Mouse (Mus musculus): ENCODE data around the gene Akap13. TPM values are rescaled to one million over a fixed set of nuclear protein-coding genes. Genes with fewer than 3 reads are reported as not detected.
"Not testable (repeated sequence)": the region's sequence is repeated elsewhere in the genome, so short reads cannot be mapped to it uniquely, and the experiment has no call there.

Akap13 gene
- polyA plus RNA-seq, 1 experiment from 2014 or later, result 17.4 TPM

DNA sequence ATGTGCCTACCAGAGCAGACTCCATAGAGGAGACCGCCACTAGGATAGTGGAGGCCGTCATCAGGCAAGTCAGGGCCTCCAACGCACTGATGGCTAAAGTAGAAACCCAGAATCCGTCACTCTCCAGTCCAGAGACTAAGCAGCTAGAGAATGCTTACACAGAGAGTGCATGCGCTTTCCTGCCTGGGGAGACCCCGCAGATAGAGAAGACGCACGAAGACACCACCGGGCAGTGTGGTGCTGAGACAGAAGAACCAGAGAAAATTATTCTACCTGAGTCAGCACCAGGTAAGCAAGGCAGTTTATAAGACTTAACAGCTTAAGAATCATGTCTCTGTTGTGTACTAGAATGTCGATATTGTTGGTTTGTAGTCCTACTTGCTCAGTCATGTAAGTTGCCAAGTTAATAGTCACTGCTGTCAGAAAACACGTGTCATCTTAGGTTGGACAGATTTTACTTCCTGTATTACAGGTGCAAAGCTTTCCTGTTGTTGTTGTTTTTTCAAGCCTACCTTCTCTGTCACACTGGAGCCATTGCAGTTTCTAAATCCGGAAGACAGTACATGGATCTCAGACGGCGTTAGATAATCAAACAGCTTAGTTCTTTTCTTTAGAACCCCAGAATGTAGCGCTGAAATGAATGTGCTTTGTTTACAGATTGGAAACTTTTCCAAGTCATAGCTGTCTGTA lies 156.1 kb downstream of the Akap13 start:
- peaks cover 3% of the 10 kb centered on the region; the same call in 1 of the 2 replicates for H3K4me1 ChIP-seq (replicated peaks; ENCODE audit: control insufficient read depth, insufficient read depth, low read length)
- 0 out of 2 replicates have a peak overlapping the region, but pooled peaks have one; percentile 18 for H3K4me3 ChIP-seq (ENCODE audit: low read depth, low read length)
- peaks cover 24% of the 10 kb centered on the region for H3K36me3 ChIP-seq (ENCODE audit: control insufficient read depth, insufficient read depth)
- TF ChIP-seq CTCF (IDR thresholded peaks at IDR 0.05; ENCODE audit: low read depth), result no peak
- peak overlapping the region; percentile 41 for H3K27ac ChIP-seq (ENCODE audit: low read depth, low read length)
- 74% methylated on average over 15 of the region's 15 CpGs for whole genome bisulfite sequencing
- no peaks in the 10 kb centered on the region for H3K9me3 ChIP-seq (ENCODE audit: control insufficient read depth)
- H3K4me2 ChIP-seq (replicated peaks; ENCODE audit: low read depth), result peak overlapping the region; percentile 25
- no peaks in the 10 kb centered on the region for H3K27me3 ChIP-seq (replicated peaks; ENCODE audit: control insufficient read depth, insufficient read depth, low read length)
- no peak overlapping the region for H3K9ac ChIP-seq (ENCODE audit: low read depth, low read length)
- no peak for ATAC-seq

DNA sequence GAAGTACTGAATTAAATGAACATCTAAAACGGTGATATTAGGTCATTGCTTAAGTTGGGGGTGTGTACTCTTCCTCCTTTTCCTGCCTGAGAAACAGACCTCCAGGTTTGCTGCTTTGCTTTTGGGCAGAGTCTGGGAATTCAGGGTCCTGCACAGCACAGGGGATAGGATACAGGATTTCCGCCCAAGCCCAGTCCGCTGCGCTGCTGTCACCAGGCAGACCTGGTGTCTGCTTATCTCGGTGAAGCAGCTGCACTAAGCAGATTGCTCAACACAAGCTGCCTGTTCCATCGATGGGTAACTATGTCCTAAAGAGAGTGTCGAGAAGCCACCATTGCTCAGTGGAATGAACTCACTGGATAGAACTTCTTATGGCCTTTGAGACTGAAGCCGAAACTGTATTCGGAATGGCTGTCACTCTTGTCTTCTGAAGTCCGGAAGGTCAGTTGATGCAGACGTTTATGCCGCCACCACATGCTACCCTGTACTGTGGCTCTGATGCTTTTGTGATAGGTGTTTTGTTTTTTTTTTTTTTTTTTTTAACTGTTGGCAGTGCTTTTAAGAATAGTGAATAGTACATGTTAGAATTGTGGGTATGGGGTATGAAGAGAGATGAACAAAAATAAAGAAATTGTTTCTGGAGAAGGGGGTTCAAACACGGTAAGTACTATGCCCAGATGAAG lies 156.8 kb downstream of the Akap13 start:
- no peaks in the 10 kb centered on the region for H3K27me3 ChIP-seq (replicated peaks; ENCODE audit: control insufficient read depth, insufficient read depth, low read length)
- H3K9ac ChIP-seq (ENCODE audit: low read depth, low read length), result no peak overlapping the region
- 0 out of 2 replicates have a peak, but pooled peaks have one; percentile 28 for ATAC-seq
- no peak for TF ChIP-seq CTCF (IDR thresholded peaks at IDR 0.05; ENCODE audit: low read depth)
- peaks cover 3% of the 10 kb centered on the region; the same call in 1 of the 2 replicates for H3K4me1 ChIP-seq (replicated peaks; ENCODE audit: control insufficient read depth, insufficient read depth, low read length)
- 0 out of 2 replicates have a peak overlapping the region, but pooled peaks have one; percentile 18 for H3K4me3 ChIP-seq (ENCODE audit: low read depth, low read length)
- no peaks in the 10 kb centered on the region for H3K9me3 ChIP-seq (ENCODE audit: control insufficient read depth)
- H3K27ac ChIP-seq (ENCODE audit: low read depth, low read length), result peak overlapping the region; percentile 28; the same call in 1 of the 2 replicates
- peaks cover 24% of the 10 kb centered on the region for H3K36me3 ChIP-seq (ENCODE audit: control insufficient read depth, insufficient read depth)
- H3K4me2 ChIP-seq (replicated peaks; ENCODE audit: low read depth), result peak overlapping the region; percentile 25
- WGBS, result 54% methylated on average over 13 of the region's 13 CpGs

DNA sequence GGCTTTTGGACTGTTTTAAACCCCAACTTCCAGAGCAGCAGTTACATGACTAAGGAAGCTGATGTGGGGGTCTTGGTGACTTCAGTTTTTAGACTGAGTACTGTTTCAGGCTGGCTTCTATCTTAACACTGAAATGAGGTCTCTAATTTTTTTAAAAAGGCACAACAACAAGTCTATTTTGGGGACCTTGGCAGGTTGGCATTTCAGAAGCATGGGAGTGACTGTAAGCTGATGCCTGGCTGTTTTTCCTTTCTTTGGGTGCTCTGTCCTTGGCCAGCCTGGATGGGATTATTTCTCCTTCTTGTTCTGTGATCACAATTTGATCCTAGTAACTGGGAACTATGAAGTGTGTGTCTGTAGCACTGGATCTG lies 157.3 kb downstream of the Akap13 start:
- Histone ChIP-seq H3K4me2 (replicated peaks; ENCODE audit: low read depth) (no peak overlapping the region), H3K9ac (ENCODE audit: low read depth, low read length) (no peak overlapping the region; the same call in 1 of the 2 replicates), H3K27ac (ENCODE audit: low read depth, low read length) (no peak overlapping the region), H3K4me1 (replicated peaks; ENCODE audit: control insufficient read depth, insufficient read depth, low read length) (peaks cover 3% of the 10 kb centered on the region; the same call in 1 of the 2 replicates), H3K36me3 (ENCODE audit: control insufficient read depth, insufficient read depth) (peaks cover 24% of the 10 kb centered on the region), H3K9me3 (ENCODE audit: control insufficient read depth) (no peaks in the 10 kb centered on the region), H3K4me3 (ENCODE audit: low read depth, low read length) (no peak overlapping the region), H3K27me3 (replicated peaks; ENCODE audit: control insufficient read depth, insufficient read depth, low read length) (no peaks in the 10 kb centered on the region)
- no peak for ATAC-seq
- TF ChIP-seq CTCF (IDR thresholded peaks at IDR 0.05; ENCODE audit: low read depth), result no peak

DNA sequence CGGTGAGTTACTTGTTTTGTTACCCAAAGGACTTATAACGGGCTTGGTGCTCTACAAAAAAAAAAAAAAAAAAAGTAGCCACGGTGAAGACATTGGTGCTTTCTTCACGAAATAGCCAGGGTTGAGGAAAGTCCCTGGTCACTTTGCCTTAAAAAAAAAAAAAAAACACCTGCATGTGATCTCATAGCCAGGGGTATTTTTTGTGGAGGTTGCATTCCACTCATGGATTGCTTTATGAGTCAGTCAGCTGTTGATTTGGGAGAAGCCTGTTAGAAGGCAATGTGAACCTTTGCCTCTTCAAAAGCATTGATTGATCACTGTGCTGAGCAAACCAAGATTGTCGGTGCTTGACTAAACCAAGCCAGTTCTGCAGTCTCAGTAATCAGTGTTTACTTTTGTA lies 157.9 kb downstream of the Akap13 start:
- no peak for ATAC-seq
- Histone ChIP-seq H3K4me2 (replicated peaks; ENCODE audit: low read depth) (no peak overlapping the region), H3K4me1 (replicated peaks; ENCODE audit: control insufficient read depth, insufficient read depth, low read length) (peaks cover 3% of the 10 kb centered on the region; the same call in 1 of the 2 replicates)

DNA sequence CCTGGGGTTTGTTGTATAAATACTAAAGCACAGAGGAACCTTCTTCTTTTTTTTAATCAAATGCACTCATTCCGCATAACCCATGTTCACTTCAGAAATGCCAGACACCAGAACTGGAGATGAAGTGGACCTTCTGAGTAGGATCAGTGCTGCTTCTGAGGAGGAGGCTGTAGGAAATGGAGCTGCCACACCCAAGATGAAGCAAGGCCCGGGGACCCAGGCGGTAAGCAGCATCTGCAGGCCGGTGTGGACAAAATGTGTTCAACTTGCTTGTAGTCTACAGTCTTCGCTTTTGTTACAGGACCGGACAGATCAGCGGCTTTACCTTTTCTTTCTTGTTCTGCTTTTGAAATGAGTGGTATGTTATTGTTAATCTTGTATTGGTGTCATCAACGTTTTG lies 159.5 kb downstream of the Akap13 start:
- Histone ChIP-seq H3K4me3 (ENCODE audit: low read depth, low read length) (no peak overlapping the region), H3K27me3 (replicated peaks; ENCODE audit: control insufficient read depth, insufficient read depth, low read length) (no peaks in the 10 kb centered on the region), H3K9ac (ENCODE audit: low read depth, low read length) (no peak overlapping the region), H3K36me3 (ENCODE audit: control insufficient read depth, insufficient read depth) (peaks cover 8% of the 10 kb centered on the region), H3K9me3 (ENCODE audit: control insufficient read depth) (no peaks in the 10 kb centered on the region), H3K4me1 (replicated peaks; ENCODE audit: control insufficient read depth, insufficient read depth, low read length) (peaks cover 4% of the 10 kb centered on the region; the same call in 1 of the 2 replicates), H3K27ac (ENCODE audit: low read depth, low read length) (no peak overlapping the region), H3K4me2 (replicated peaks; ENCODE audit: low read depth) (no peak overlapping the region)
- TF ChIP-seq CTCF (IDR thresholded peaks at IDR 0.05; ENCODE audit: low read depth), result no peak
- no peak for ATAC-seq
- 90% methylated on average over 8 of the region's 8 CpGs for WGBS

More for the DNA sequence above, 157.9 kb downstream of the Akap13 start:
- no peaks in the 10 kb centered on the region for H3K27me3 ChIP-seq (replicated peaks; ENCODE audit: control insufficient read depth, insufficient read depth, low read length)
- H3K27ac ChIP-seq (ENCODE audit: low read depth, low read length), result no peak overlapping the region
- no peak for TF ChIP-seq CTCF (IDR thresholded peaks at IDR 0.05; ENCODE audit: low read depth)
- H3K9ac ChIP-seq (ENCODE audit: low read depth, low read length), result no peak overlapping the region
- no peak overlapping the region for H3K4me3 ChIP-seq (ENCODE audit: low read depth, low read length)
- peaks cover 24% of the 10 kb centered on the region for H3K36me3 ChIP-seq (ENCODE audit: control insufficient read depth, insufficient read depth)
- WGBS, result 38% methylated on average over 5 of the region's 5 CpGs
- no peaks in the 10 kb centered on the region for H3K9me3 ChIP-seq (ENCODE audit: control insufficient read depth)

DNA sequence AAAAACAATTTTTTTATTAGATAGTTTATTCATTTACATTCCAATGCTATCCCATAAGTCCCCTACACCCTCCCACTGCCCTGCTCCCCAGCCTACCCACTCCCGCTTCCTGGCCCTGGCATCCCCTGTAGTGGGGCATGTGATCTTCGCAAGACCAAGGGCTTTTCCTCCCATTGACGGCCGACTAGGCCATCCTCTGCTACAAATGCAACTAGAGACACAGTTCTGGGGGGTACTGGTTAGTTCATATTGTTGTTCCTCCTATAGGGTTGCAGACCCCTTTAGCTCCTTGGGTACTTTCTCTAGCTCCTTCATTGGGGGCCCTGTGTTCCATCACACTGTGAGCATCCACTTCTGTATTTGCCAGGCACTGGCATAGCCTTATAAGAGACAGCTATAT lies 161.9 kb downstream of the Akap13 start:
- not testable (repeated sequence) for ATAC-seq; H3K36me3 ChIP-seq (ENCODE audit: control insufficient read depth, insufficient read depth); H3K4me3 ChIP-seq (ENCODE audit: low read depth, low read length); H3K9me3 ChIP-seq (ENCODE audit: control insufficient read depth); H3K4me1 ChIP-seq (replicated peaks; ENCODE audit: control insufficient read depth, insufficient read depth, low read length); H3K27ac ChIP-seq (ENCODE audit: low read depth, low read length); H3K9ac ChIP-seq (ENCODE audit: low read depth, low read length); H3K4me2 ChIP-seq (replicated peaks; ENCODE audit: low read depth); H3K27me3 ChIP-seq (replicated peaks; ENCODE audit: control insufficient read depth, insufficient read depth, low read length)
- 94% methylated on average over 4 of the region's 4 CpGs for WGBS

All from intestine, postnatal 0 days (tissue).